Mouse (Mus musculus) mouse embryonic stem cell (cell line): ENCODE measurements around the gene Gm21083.
"Not testable (repeated sequence)": the region's sequence is repeated elsewhere in the genome, so short reads cannot be mapped to it uniquely, and the experiment has no call there.

Experiments
- in situ Hi-C, 2 experiments: fragments of 300-500 bp; cut with MboI; formaldehyde crosslinking; loops; 1 replicate in 1 of 2; 3 replicates in 1 of 2; pipeline ENCODE4 v1.14.3; 2019 to 2020; ENCODE audit warnings: low sequenced_read_pairs in 2 of 2, low pct_unique_long_range_greater_than_20kb in 1 of 2, mixed read lengths in 1 of 2; ENCODE audit not compliant: unreplicated experiment in 1 of 2

The Gm21083 gene

DNA sequence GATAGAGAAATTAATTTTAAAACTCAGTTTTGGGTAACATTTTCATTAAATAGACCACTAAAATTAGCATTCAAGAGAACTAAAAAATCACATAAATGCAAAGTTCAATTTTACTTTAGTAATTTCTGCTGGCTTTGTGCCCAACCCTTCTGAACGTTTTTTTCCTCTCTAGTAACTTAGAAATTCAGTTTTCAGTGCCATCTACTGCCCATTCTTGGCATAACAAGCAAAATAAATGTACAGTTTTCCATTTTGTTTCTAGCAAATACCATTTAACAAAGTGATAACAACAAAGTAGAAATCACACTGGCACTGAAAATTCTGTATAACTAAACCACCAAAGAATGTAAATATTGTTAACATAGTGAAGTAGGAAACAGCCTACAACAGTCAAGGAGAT is 33.6 kb downstream of the Gm21083 start:
- in situ Hi-C loops: not testable (repeated sequence)

DNA sequence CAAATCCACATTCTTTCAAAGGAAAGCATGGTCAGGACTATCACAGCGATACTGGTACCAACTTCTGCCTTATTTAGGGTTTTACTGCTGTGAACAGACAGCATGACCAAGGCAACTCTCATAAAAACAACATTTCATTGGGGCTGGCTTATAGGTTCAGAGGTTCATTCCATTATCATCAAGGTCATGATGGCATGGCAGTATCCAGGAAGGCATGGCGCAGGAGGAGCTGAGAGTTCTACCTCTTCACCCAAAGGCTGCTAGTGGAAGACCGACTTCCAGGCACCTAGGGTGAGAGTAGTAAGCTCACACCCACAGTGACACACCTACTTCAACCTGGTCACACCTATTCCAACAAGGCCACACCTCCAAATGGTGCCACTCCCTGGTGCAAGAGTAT is 39.1 kb downstream of the Gm21083 start:
- in situ Hi-C loops: not testable (repeated sequence)

DNA sequence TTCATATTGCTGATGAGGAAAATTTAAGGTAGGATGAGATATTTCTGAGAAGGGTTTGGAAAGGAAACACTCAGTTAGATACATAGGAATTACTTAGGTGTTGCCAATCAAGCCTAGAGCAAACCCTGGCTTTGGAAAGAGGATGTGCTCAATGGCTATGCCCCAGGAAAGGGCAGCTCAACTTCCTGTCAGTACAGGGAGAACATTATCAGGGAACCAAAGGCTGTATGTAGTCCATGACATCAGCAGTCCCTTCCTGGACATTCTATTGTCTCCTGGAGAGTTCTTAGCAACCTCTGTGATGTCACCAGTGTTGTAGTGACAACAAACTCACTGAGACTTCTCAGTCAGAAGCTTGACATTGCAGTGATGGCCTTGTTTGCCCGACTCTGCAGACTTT is 41.6 kb downstream of the Gm21083 start, which contains the start of gene Speer4d:
Gene Speer4d, plus strand, starts transcription at position 301 of the 400 bp plus-strand sequence.
- in situ Hi-C loops: not testable (repeated sequence)

DNA sequence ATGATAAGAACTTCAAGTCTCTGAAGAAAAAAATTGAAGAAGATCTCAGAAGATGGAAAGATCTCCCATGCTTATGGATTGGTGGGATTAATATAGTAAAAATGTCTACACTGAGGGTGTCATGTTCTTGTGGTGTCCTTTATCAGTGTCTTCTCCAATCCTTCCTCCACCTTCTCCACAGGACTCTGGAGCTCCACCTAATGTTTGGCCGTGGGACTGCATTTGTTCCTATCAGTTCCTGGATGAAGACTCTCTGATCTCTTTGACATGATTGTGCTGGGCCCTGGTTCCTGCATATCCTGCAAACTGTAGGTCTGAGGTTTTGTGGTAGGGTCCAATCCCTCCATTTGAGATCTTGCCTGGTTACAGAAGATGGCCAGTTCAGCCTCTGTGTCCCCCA is 51.0 kb downstream of the Gm21083 start:
- in situ Hi-C loops: not testable (repeated sequence)

DNA sequence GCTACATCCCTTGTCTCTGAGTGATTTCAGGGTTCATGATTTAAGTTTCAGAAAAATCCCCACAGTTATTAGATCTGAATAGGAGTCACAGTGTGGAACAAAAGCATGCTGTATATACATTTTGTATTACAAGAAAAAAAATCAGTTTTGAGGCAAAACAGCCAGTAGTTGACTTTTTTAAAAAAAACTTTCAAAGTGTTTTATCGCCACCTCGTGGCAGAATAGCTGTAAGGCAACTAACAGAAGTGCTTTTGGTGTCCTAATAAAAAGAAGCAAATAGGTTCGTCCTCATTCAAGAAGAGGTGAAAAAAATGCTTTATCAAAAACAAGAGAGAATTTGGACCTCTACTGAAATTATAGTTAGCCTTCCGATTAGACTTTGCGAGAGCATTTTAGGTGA is 52.9 kb downstream of the Gm21083 start:
- in situ Hi-C loops: not testable (repeated sequence)
